Mouse (Mus musculus) stomach, postnatal 0 days (tissue): ENCODE data around the gene Kif1c. TPM values are rescaled to one million over a fixed set of nuclear protein-coding genes. Genes with fewer than 3 reads are reported as not detected.

Experiments used
- ATAC-seq: fragments of 200-750 bp; cut with Nextera tagmentation; 2 replicates; pipeline ENCODE4 v1.8.0; 2017; ENCODE audit not compliant: low FRiP score, low TSS enrichment
- DNase-seq: peaks from one replicate; pipeline ENCODE4 v3.0.0-alpha.2; 2016; ENCODE audit warnings: low spot score
- H3K27ac ChIP-seq: fragments of 300-500 bp; sonication (generic); replicated peaks from 2 replicates; pipeline ENCODE4 v1.5.1; 2014; ENCODE audit warnings: mild to moderate bottlenecking, control low read depth
- H3K27me3 ChIP-seq: fragments of 300-500 bp; sonication (generic); 2 replicates; pipeline ENCODE4 v1.6.1; 2014; ENCODE audit warnings: low read length; ENCODE audit not compliant: control insufficient read depth, insufficient read depth
- H3K36me3 ChIP-seq: fragments of 300-500 bp; sonication (generic); 2 replicates; pipeline ENCODE4 v1.6.1; 2014; ENCODE audit warnings: low read length, mixed read lengths; ENCODE audit not compliant: control insufficient read depth, insufficient read depth
- H3K4me1 ChIP-seq: fragments of 300-500 bp; sonication (generic); replicated peaks from 2 replicates; pipeline ENCODE4 v1.6.1; 2014; ENCODE audit warnings: antibody characterized with exemption; ENCODE audit not compliant: control insufficient read depth, insufficient read depth
- H3K4me2 ChIP-seq: fragments of 300-500 bp; sonication (generic); replicated peaks from 2 replicates; pipeline ENCODE4 v1.6.1; 2014; ENCODE audit warnings: low read depth, mild to moderate bottlenecking, control low read depth, moderate library complexity
- H3K4me3 ChIP-seq: fragments of 300-500 bp; sonication (generic); 2 replicates; pipeline ENCODE4 v1.5.1; 2014; ENCODE audit warnings: low read depth, low read length, control low read depth
- H3K9ac ChIP-seq: fragments of 300-500 bp; sonication (generic); 2 replicates; pipeline ENCODE4 v1.6.1; 2014; ENCODE audit warnings: mild to moderate bottlenecking, low read length, control low read depth, mixed read lengths
- H3K9me3 ChIP-seq: fragments of 300-500 bp; sonication (generic); 2 replicates; pipeline ENCODE4 v1.6.1; 2016; ENCODE audit warnings: low read length; ENCODE audit not compliant: control insufficient read depth
- CTCF ChIP-seq: IDR thresholded peaks from 2 replicates; pipeline ENCODE4 v1.5.1; 2016; ENCODE audit warnings: antibody characterized with exemption, low read depth, mild to moderate bottlenecking, moderate library complexity
- EP300 ChIP-seq: optimal IDR thresholded peaks from 2 replicates; pipeline ENCODE3; 2016; ENCODE audit warnings: antibody characterized with exemption
- WGBS: fragments of 180-500 bp; shearing (Covaris S2); extraction: QIAGEN DNeasy Blood & Tissue Kit; methylation state at CpG from one replicate; pipeline ENCODE4 v1.1.7; 2014; 5-methylcytosine and 5-hydroxymethylcytosine counted together
- polyA plus RNA-seq: library from polyadenylated mRNA; unstranded; fragments of >200 nt; fragmentation: Nextera tagmentation; extraction: Ambion mirVana; gene quantifications from 2 replicates; pipeline ENCODE4 v1.2.1, GENCODE M21; 2015

The Kif1c gene
- polyA plus RNA-seq, 1 experiment from 2014 or later: 4.7 TPM

DNA sequence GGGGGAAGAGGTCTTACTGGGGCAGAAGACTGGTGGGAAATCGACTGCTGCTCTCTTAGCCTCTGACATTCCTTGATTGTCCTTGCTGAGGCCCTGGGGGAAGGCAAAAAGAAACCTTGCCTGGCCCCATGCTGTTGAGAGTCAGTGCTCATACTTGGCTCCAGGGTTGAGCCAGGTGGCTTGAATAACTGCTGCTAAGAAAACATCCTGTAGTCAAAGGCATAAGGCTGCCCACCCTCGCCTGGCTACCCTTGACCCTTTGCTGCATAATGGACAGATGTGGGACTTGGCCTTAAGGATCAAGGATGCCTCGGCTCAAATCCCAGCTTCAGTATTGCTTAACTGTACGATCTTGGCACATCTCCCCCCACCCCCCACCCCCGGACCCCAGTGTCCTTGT is 18.1 kb downstream of the Kif1c start:
- Histone ChIP-seq H3K27me3 (no peaks in the 10 kb centered on the region), H3K36me3 (peaks cover 38% of the 10 kb centered on the region), H3K9ac (no peak overlapping the region), H3K4me3 (no peak overlapping the region), H3K27ac (no peak overlapping the region), H3K4me2 (no peak overlapping the region), H3K9me3 (no peaks in the 10 kb centered on the region), H3K4me1 (no peaks in the 10 kb centered on the region)
- DNase-seq (no peak), ATAC-seq (no peak)
- TF ChIP-seq EP300 (no peak), CTCF (no peak)
- WGBS: 79% methylated on average over 5 of the region's 5 CpGs

DNA sequence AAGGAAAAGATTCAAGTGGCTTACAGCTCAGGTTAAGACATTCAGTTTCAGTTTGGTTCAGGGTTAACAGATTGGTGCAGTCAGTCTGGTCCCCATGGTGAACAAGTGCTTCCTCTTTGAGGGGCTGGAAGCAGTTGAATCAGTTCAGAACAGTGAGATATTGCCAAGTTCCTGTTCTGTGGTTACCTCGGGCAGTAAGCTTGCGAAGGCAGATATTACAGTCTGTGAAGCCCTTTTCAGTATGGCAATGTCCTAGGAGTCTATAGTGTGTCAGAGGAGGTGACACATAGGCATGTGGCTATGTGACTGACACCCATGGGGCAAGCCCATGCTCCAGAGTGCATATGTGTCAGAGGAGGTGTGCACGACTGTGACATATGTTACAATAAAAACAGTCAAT is 20.2 kb downstream of the Kif1c start:
- Histone ChIP-seq H3K27me3 (no peaks in the 10 kb centered on the region), H3K27ac (no peak overlapping the region), H3K4me3 (no peak overlapping the region), H3K9ac (no peak overlapping the region), H3K9me3 (no peaks in the 10 kb centered on the region), H3K4me1 (no peaks in the 10 kb centered on the region), H3K36me3 (peaks cover 53% of the 10 kb centered on the region), H3K4me2 (no peak overlapping the region)
- 0 out of 2 replicates have a peak, but pooled peaks have one; percentile 62 for ATAC-seq
- no peak for DNase-seq
- WGBS: 86% methylated on average over 3 of the region's 3 CpGs
- TF ChIP-seq EP300 (no peak), CTCF (no peak)

DNA sequence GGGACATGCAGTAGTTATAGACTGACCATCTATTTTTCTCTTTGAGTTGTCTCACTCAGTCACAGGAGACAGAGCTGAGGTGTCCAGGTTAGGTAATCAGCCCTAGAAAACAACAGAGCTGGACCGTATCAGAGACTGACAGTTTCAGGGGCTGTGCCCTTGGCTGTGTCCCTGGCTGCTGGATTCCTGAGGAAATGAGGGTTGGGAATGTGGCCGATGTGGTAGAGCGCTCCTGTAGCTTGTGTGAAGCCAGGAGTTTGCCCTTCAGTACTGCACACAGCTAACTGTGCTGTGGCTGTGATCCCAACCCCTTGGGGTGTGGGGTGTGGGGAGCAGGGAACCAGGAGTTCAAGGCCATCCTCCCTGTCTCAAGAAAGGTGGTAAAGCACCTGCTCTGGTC is 20.7 kb downstream of the Kif1c start:
- no peaks in the 10 kb centered on the region for H3K9me3 ChIP-seq
- TF ChIP-seq EP300 (no peak), CTCF (no peak)
- WGBS: 88% methylated on average over 3 of the region's 3 CpGs
- H3K4me2 ChIP-seq: no peak overlapping the region
- no peak overlapping the region for H3K27ac ChIP-seq
- no peak overlapping the region for H3K9ac ChIP-seq
- peaks cover 55% of the 10 kb centered on the region for H3K36me3 ChIP-seq
- H3K4me1 ChIP-seq: no peaks in the 10 kb centered on the region
- H3K27me3 ChIP-seq: no peaks in the 10 kb centered on the region
- DNase-seq (no peak), ATAC-seq (no peak)
- H3K4me3 ChIP-seq: no peak overlapping the region

DNA sequence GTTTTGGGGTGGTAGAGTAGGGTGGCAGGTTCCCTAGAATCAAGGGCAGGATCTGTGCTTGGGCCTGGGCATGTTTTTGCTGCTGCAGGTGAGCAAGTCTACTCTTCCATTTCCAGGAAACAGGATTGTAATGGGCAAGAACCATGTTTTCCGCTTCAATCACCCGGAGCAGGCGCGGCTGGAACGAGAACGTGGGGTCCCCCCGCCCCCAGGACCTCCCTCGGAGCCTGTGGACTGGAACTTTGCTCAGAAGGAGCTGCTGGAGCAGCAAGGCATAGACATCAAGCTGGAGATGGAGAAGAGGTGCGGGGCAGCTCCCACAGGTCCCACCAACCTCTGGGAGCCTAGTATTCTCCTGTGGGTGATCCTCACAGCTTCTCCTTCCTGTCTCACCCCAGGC is 24.4 kb downstream of the Kif1c start:
- DNase-seq (no peak), ATAC-seq (no peak)
- Histone ChIP-seq H3K27ac (no peak overlapping the region), H3K4me2 (no peak overlapping the region), H3K9me3 (no peaks in the 10 kb centered on the region), H3K27me3 (no peaks in the 10 kb centered on the region), H3K9ac (no peak overlapping the region), H3K4me3 (no peak overlapping the region), H3K36me3 (peaks cover 43% of the 10 kb centered on the region), H3K4me1 (no peaks in the 10 kb centered on the region)
- 87% methylated on average over 9 of the region's 9 CpGs for WGBS
- TF ChIP-seq CTCF: no peak
- TF ChIP-seq EP300: no peak

DNA sequence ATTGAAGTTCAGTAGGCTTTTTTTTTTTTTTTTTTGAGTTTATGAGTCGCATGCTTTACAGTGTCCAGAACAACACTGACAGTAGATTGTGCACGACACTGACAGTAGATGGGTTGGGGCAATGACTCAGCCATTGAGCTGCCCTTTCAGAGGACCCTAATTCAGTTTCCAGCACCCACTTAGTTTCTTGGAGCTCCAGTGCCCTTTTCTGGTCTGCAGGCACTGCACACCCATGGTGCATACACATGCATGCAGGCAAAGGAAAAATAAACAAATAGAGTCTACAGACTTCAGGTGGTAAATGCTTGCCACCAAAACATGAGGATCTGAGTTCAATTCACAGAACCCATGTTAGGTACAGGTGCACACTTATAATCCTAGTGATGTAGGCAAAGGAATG is 26.2 kb downstream of the Kif1c start:
- Histone ChIP-seq H3K4me2 (no peak overlapping the region), H3K9me3 (no peaks in the 10 kb centered on the region), H3K36me3 (peaks cover 32% of the 10 kb centered on the region), H3K4me1 (no peaks in the 10 kb centered on the region), H3K27me3 (no peaks in the 10 kb centered on the region), H3K27ac (no peak overlapping the region), H3K9ac (no peak overlapping the region), H3K4me3 (no peak overlapping the region)
- WGBS: 84% methylated on average over 2 of the region's 2 CpGs
- DNase-seq: no peak
- TF ChIP-seq EP300 (no peak), CTCF (no peak)
- no peak for ATAC-seq

DNA sequence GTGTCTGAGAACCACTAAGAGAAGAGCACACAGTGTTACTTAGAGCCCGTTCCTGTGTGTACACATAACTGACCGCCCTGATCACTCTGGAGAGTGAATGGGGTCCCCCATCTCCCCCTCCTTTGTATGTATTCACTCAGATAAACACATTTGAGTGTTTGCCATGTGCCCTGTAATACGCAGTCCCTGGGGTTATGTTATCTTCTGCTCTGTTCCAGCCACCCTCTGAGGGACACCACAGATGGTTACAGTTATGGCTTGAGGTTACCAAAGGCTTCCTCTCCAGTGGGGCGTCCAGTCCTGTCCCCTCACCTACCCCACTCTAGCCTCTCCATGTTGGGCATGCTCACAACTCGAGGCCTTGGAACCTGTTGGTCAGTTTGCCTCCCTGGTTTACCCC is 27.0 kb downstream of the Kif1c start:
- ATAC-seq (no peak), DNase-seq (no peak)
- H3K4me2 ChIP-seq: no peak overlapping the region
- TF ChIP-seq EP300: no peak
- 71% methylated on average over 5 of the region's 5 CpGs for WGBS
- peaks cover 32% of the 10 kb centered on the region for H3K36me3 ChIP-seq
- H3K9me3 ChIP-seq: no peaks in the 10 kb centered on the region
- H3K4me1 ChIP-seq: no peaks in the 10 kb centered on the region
- H3K9ac ChIP-seq: no peak overlapping the region
- H3K27me3 ChIP-seq: no peaks in the 10 kb centered on the region
- H3K4me3 ChIP-seq: no peak overlapping the region
- H3K27ac ChIP-seq: no peak overlapping the region
